Mouse (Mus musculus): ENCODE data around the gene Dysf. TPM values are rescaled to one million over a fixed set of nuclear protein-coding genes. Genes with fewer than 3 reads are reported as not detected.

Gene Dysf
- total RNA-seq, 1 experiment from 2014 or later = not detected

Other genes starting within 250 kb of the Dysf start
- not detected in 2 replicates for gene Ankrd53, start 245.9 kb upstream of the Dysf start, total RNA-seq (2017)
- 30.7 and 34.7 TPM in 2 replicates for gene Tex261, start 232.8 kb upstream of the Dysf start, total RNA-seq (2017)
- 18.2 and 18.4 TPM in 2 replicates for gene Nagk, start 213.6 kb upstream of the Dysf start, total RNA-seq (2017)
- gene Paip2b, start 176.8 kb upstream of the Dysf start, total RNA-seq (2017) = 26.9 and 27.5 TPM in 2 replicates
- gene Zfp638, start 141.5 kb upstream of the Dysf start, total RNA-seq (2017) = 283 and 343 TPM in 2 replicates